ENCODE assay signal across 13 mouse cellular contexts in genomic region chr14:121373020-121373419, GRCm38 (mm10). TPM values are rescaled to one million over a fixed set of nuclear protein-coding genes. Genes with fewer than 3 reads are reported as not detected.
A peak's percentile ranks its signal among the peaks of the same experiment; 100 is the strongest.
DNase-seq lines count a peak whose midpoint lies in the region; ATAC-seq and TF ChIP-seq lines count a peak whose summit lies in the region.
"Had no signal": no experiment of that assay in that cellular context is flagged by ENCODE, and none has a peak within 500 bp of the region (broad histone marks: within the 10 kb centered on the region; RNA-seq: fewer than 3 reads in every experiment).

No protein-coding gene starts in this region.

- no peaks in the 10 kb centered on the region for H3K27me3 ChIP-seq in heart, adult 2 months (ENCODE audit: control insufficient read depth, insufficient read depth, low read length)
- H3K27me3 ChIP-seq in liver, postnatal 0 days (ENCODE audit: insufficient read depth, low read length) = no peaks in the 10 kb centered on the region
- H3K27me3 ChIP-seq in hindbrain, embryonic 11.5 days (ENCODE audit: control insufficient read depth, insufficient read depth, low read length) = no peaks in the 10 kb centered on the region
- H3K27me3 ChIP-seq: hindbrain, embryonic 12.5 days had no signal

- TF ChIP-seq EP300 in heart, adult 2 months (IDR thresholded peaks at IDR 0.05; ENCODE audit: insufficient read depth, low read depth, low read length) = no peak
- no peak for TF ChIP-seq EP300 in liver, postnatal 0 days (IDR thresholded peaks at IDR 0.05; ENCODE audit: low read depth)

- no peak overlapping the region for H3K9ac ChIP-seq in heart, adult 2 months (ENCODE audit: low read depth, low read length)
- H3K9ac ChIP-seq in liver, postnatal 0 days (replicated peaks) = no peak overlapping the region
- no peak overlapping the region for H3K9ac ChIP-seq in hindbrain, embryonic 11.5 days (ENCODE audit: low read depth, low read length)
- H3K9ac ChIP-seq: hindbrain, embryonic 12.5 days had no signal

- H3K4me3 ChIP-seq in heart, adult 2 months = no peak overlapping the region
- H3K4me3 ChIP-seq in liver, postnatal 0 days (ENCODE audit: low read depth, low read length) = no peak overlapping the region
- H3K4me3 ChIP-seq in hindbrain, embryonic 11.5 days (ENCODE audit: low read depth, low read length) = no peak overlapping the region
- H3K4me3 ChIP-seq: hindbrain, embryonic 12.5 days had no signal

- no peak for DNase-seq in heart, adult 2 months
- no peak for DNase-seq in heart, adult 11 months
- peak; percentile 15 to 42 for DNase-seq in spleen, postnatal 10 days (ENCODE audit: low spot score in 2 of 2)
- no peak for DNase-seq in spleen, adult 12 weeks (ENCODE audit: low spot score)
- peak; percentile 22 for DNase-seq in liver, postnatal 0 days
- peak; percentile 56 for DNase-seq in thymus, postnatal 4 days
- no peak for DNase-seq in hindbrain, embryonic 11.5 days (ENCODE audit: low spot score)
- no peak for DNase-seq in ovary, postnatal 10 days (ENCODE audit: low spot score)
- DNase-seq: adrenal gland, postnatal 10 days; cerebellum, adult 9-11 months; kidney, postnatal 25 days; right cerebral cortex, postnatal 14 days had no signal

- ATAC-seq in liver, postnatal 0 days = no peak
- no peak for ATAC-seq in hindbrain, embryonic 11.5 days (ENCODE audit: low FRiP score)

- intact Hi-C loops in heart, adult 2 months (cut with DNase I) = no loop called here

- TF ChIP-seq POLR2A in heart, adult 2 months (IDR thresholded peaks at IDR 0.05; ENCODE audit: insufficient read depth, low read depth, low read length) = no peak

- peaks cover 30% of the 10 kb centered on the region for H3K4me1 ChIP-seq in heart, adult 2 months (ENCODE audit: control insufficient read depth, insufficient read depth, low read length)
- peaks cover 71% of the 10 kb centered on the region for H3K4me1 ChIP-seq in liver, postnatal 0 days (ENCODE audit: insufficient read depth)
- 0 out of 2 replicates have a peak, but pooled peaks cover 2% of the 10 kb centered on the region for H3K4me1 ChIP-seq in hindbrain, embryonic 11.5 days (replicated peaks; ENCODE audit: control insufficient read depth, insufficient read depth, low read length)

- peak overlapping the region; percentile 31; the same call in 1 of the 2 replicates for H3K27ac ChIP-seq in heart, adult 2 months
- H3K27ac ChIP-seq in liver, postnatal 0 days (ENCODE audit: low read depth) = peak overlapping the region; percentile 72
- H3K27ac ChIP-seq in hindbrain, embryonic 11.5 days (ENCODE audit: low read depth, low read length) = no peak overlapping the region
- H3K27ac ChIP-seq: hindbrain, embryonic 12.5 days had no signal

- peaks cover 11% of the 10 kb centered on the region for H3K79me2 ChIP-seq in heart, adult 2 months (replicated peaks; ENCODE audit: control insufficient read depth, insufficient read depth, low read length)

- H3K36me3 ChIP-seq in heart, adult 2 months (ENCODE audit: control insufficient read depth, insufficient read depth, low read length) = peaks cover 11% of the 10 kb centered on the region
- peaks cover 21% of the 10 kb centered on the region for H3K36me3 ChIP-seq in liver, postnatal 0 days (replicated peaks; ENCODE audit: insufficient read depth, low read length)
- H3K36me3 ChIP-seq in hindbrain, embryonic 11.5 days (ENCODE audit: control insufficient read depth, insufficient read depth, low read length) = no peaks in the 10 kb centered on the region
- H3K36me3 ChIP-seq: hindbrain, embryonic 12.5 days had no signal

- WGBS in heart, adult 2 months = 62% methylated on average over 9 of the region's 9 CpGs
- 60% methylated on average over 9 of the region's 9 CpGs for WGBS in liver, postnatal 0 days (ENCODE audit: insufficient replicate concordance)
- 93% methylated on average over 9 of the region's 9 CpGs for WGBS in hindbrain, embryonic 11.5 days

- no peaks in the 10 kb centered on the region for H3K9me3 ChIP-seq in liver, postnatal 0 days (ENCODE audit: low read length)
- no peaks in the 10 kb centered on the region for H3K9me3 ChIP-seq in hindbrain, embryonic 11.5 days (ENCODE audit: control insufficient read depth, low read length)
- H3K9me3 ChIP-seq: hindbrain, embryonic 12.5 days had no signal

- H3K4me2 ChIP-seq in liver, postnatal 0 days (ENCODE audit: low read depth, low read length) = no peak overlapping the region
- no peak overlapping the region for H3K4me2 ChIP-seq in hindbrain, embryonic 11.5 days (replicated peaks; ENCODE audit: low read depth, low read length)
- H3K4me2 ChIP-seq: hindbrain, embryonic 12.5 days had no signal

- TF ChIP-seq CTCF in heart, adult 2 months (IDR thresholded peaks at IDR 0.05) = peak; percentile 39
- peak; percentile 32 for TF ChIP-seq CTCF in liver, postnatal 0 days (IDR thresholded peaks at IDR 0.05; ENCODE audit: low read depth)

RNA-seq across cellular contexts. Expression of gene Stk24, which starts 6.8 kb away (rescaled TPM):
- 10 to 100 TPM; 70.2 to 75.6 TPM for total RNA-seq in heart, adult 2 months (2021)
- polyA plus RNA-seq in heart, adult 2 months (2012; rRNA removed) = 21.4 and 38.8 TPM in 2 replicates
- 19.3 and 20.4 TPM in 2 replicates for polyA plus RNA-seq in liver, postnatal 0 days (2015; fragmentation: Nextera tagmentation; extraction: Ambion mirVana)
- 33.3 and 37.2 TPM in 2 replicates for polyA plus RNA-seq in hindbrain, embryonic 11.5 days (2014; fragmentation: Nextera tagmentation; extraction: Ambion mirVana)

Comparison
In these comparisons a context has a peak if more than half of its experiments do, and no peak if none do; other contexts are left out.
1. DNase-seq: peak in spleen, postnatal 10 days (2 of 2), liver, postnatal 0 days (single experiment) and thymus, postnatal 4 days (single experiment); none in heart, adult 2 months (0 of 2), heart, adult 11 months (single experiment), spleen, adult 12 weeks (single experiment), hindbrain, embryonic 11.5 days (single experiment) and ovary, postnatal 10 days (single experiment).